Mouse (Mus musculus): ENCODE measurements at regions not wholly inside any gene's neighbourhood (a gene's known extent, or its start where the extent isn't known, plus 50 kb on each side); places are given as distances from the start of the nearest gene placed in this dataset. TPM values are rescaled to one million over a fixed set of nuclear protein-coding genes. Genes with fewer than 3 reads are reported as not detected.
"Not testable (repeated sequence)": the region's sequence is repeated elsewhere in the genome, so short reads cannot be mapped to it uniquely, and the experiment has no call there.

DNA sequence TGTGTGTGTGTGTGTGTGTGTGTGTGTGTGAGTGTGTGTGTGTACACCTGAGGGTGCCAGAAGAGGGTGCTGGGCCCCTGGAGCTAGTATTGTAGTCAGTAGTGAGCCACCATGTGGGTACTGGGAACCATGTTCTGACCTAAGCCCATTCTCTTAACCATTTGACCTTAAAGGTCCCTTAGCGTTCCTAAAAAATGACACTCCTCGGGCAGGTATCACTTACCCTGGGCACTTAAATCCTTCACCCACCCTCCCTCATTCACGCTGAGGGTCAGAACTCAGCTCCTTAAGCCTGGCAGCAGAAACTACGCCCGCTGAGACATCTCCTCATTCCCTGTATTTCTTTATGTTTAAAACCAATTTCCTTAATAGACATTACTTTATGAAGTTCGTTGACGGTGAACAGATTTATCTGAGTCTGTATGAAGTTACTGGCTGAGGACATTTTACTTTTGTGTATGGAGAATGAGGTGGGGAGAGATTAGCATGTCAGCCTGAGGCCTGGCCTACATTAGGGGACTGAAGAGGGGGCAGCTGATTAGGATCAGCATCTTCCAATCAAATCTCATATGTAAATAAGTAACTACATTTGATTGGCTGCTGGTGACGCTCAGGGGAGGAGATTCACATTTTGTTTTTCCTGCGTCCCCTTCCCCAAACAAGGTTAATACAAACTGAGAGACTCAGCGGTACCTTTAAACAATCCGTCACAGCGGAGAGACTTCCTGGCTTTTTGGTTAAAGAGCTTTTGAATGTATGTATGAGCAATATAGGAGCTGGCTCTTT is 61.8 kb upstream of the Gadl1 start:
- no peaks in the 10 kb centered on the region for H3K27me3 ChIP-seq (ENCODE audit: insufficient read depth, low read length)
- peak overlapping the region; percentile 40 for H3K4me2 ChIP-seq (replicated peaks; ENCODE audit: low read depth, low read length)
- no peaks in the 10 kb centered on the region for H3K4me1 ChIP-seq (ENCODE audit: insufficient read depth, low read length)
- no peaks in the 10 kb centered on the region for H3K9me3 ChIP-seq (ENCODE audit: low read length)
- peak overlapping the region; percentile 22; the same call in 1 of the 2 replicates for H3K4me3 ChIP-seq (ENCODE audit: low read length)
- no peak overlapping the region for H3K9ac ChIP-seq (replicated peaks; ENCODE audit: low read length)
- H3K36me3 ChIP-seq (ENCODE audit: insufficient read depth, low read length): no peaks in the 10 kb centered on the region
- peak; percentile 67; the same call in 1 of the 2 replicates for ATAC-seq (ENCODE audit: low FRiP score, low TSS enrichment)
- 43% methylated on average over 12 of the region's 12 CpGs for WGBS
- H3K27ac ChIP-seq (ENCODE audit: low read length): no peak overlapping the region

DNA sequence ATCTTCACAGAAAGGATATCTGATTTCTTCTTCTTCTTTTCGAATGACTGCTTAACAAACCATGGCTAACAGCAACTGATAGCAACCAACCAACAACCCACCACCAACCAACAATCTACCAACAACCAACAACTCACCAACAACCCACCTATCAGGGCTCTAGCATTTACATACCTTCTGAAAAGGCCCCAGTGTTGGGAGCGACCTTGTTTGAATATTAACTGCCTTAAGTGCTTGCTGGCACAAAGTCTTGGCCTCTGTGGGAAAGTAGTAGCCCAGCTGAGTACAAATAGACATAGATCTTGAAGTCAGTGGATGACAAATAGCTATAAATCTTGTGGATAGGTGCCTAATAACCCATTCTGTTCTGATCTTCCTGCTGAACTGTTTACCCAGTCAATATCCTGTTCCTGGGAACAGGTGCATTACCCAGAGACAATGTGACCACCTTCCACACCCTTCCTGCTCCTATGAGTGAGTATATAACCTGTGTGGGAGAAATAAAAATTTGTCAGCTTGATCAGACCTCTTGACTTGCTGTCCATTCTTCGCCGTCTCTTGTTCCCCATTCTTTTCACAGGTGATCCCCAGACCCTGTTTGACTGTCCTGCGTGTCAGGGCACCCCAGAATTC is 55.9 kb upstream of the Gadl1 start:
- not testable (repeated sequence) for H3K27ac ChIP-seq (ENCODE audit: low read length); H3K4me2 ChIP-seq (replicated peaks; ENCODE audit: low read depth, low read length); H3K4me3 ChIP-seq (ENCODE audit: low read length); H3K9me3 ChIP-seq (ENCODE audit: low read length); H3K27me3 ChIP-seq (ENCODE audit: insufficient read depth, low read length); ATAC-seq (ENCODE audit: low FRiP score, low TSS enrichment); H3K36me3 ChIP-seq (ENCODE audit: insufficient read depth, low read length); H3K4me1 ChIP-seq (ENCODE audit: insufficient read depth, low read length); H3K9ac ChIP-seq (replicated peaks; ENCODE audit: low read length)
- WGBS: 69% methylated on average over 5 of the region's 5 CpGs

DNA sequence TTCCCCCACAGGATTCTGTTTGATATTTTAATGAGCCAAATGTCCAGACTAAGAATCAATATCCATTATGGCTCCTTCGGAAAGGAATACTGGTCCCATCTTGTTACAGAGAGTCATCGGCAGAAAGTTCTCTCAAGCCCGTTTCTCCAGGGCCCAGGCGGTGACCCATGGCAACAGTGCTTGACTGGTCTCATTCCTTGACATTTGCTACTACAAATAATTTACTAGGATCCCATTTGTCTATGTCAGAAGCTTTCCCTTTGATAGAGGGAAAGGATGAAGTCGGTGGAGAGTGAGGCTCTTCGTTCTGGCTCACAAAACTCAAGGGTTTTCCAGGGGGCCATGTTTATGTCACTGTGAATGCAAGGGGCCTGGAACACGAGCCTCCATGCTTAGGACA is 52.0 kb upstream of the Gadl1 start:
- Histone ChIP-seq H3K9me3 (ENCODE audit: low read length) (peaks cover 3% of the 10 kb centered on the region; the same call in 1 of the 2 replicates), H3K4me2 (replicated peaks; ENCODE audit: low read depth, low read length) (no peak overlapping the region), H3K4me3 (ENCODE audit: low read length) (no peak overlapping the region), H3K36me3 (ENCODE audit: insufficient read depth, low read length) (no peaks in the 10 kb centered on the region), H3K27me3 (ENCODE audit: insufficient read depth, low read length) (no peaks in the 10 kb centered on the region), H3K4me1 (ENCODE audit: insufficient read depth, low read length) (peaks cover 3% of the 10 kb centered on the region; the same call in 1 of the 2 replicates), H3K9ac (replicated peaks; ENCODE audit: low read length) (no peak overlapping the region), H3K27ac (ENCODE audit: low read length) (no peak overlapping the region)
- no peak for ATAC-seq (ENCODE audit: low FRiP score, low TSS enrichment)
- WGBS: 28% methylated on average over 7 of the region's 7 CpGs

DNA sequence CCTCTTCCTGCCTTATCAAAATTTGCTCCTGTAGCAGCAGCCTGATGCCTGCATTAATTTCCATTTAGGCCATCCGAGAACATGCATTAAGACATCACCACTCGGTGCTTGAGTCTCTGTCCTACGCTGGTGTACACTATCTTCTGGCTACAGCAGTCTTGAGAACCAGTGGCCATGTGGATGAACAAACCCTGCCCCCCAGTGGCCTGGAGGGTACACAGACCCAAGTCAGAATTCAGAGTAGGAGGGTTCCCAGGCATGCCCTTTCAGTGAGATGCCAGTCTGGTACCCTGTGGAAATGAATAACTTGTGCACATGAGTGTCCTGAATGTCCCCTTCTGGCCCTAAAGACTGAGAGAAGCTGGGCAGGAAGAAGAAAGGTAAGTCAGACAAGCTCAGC is 50.4 kb upstream of the Gadl1 start:
- no peaks in the 10 kb centered on the region for H3K27me3 ChIP-seq (ENCODE audit: insufficient read depth, low read length)
- no peak overlapping the region for H3K9ac ChIP-seq (replicated peaks; ENCODE audit: low read length)
- H3K9me3 ChIP-seq (ENCODE audit: low read length): no peaks in the 10 kb centered on the region
- no peak overlapping the region for H3K4me2 ChIP-seq (replicated peaks; ENCODE audit: low read depth, low read length)
- no peak for ATAC-seq (ENCODE audit: low FRiP score, low TSS enrichment)
- H3K36me3 ChIP-seq (ENCODE audit: insufficient read depth, low read length): no peaks in the 10 kb centered on the region
- H3K27ac ChIP-seq (ENCODE audit: low read length): no peak overlapping the region
- H3K4me1 ChIP-seq (ENCODE audit: insufficient read depth, low read length): peaks cover 3% of the 10 kb centered on the region; the same call in 1 of the 2 replicates
- no peak overlapping the region for H3K4me3 ChIP-seq (ENCODE audit: low read length)
- 77% methylated on average over 3 of the region's 3 CpGs for WGBS

MicroRNAs in the stretch of these regions (microRNA counts, 519-probe panel; counts per million panel counts)
- microRNA mmu-miR-467h+mmu-miR-669d+mmu-miR-669l: 1,928 counts per million, percentile 50 among the panel's probes with 10 or more counts

Small RNA genes in the stretch of these regions (microRNA-seq; reads per million reads assigned to microRNA genes)
- not detected for gene Gm22243
- gene Gm25510: not detected
- gene Gm26303: not detected
- not detected for gene Mir467h

All from kidney, embryonic 16.5 days (tissue).